Mouse (Mus musculus) lung, adult 18-20 months (tissue): ENCODE results near the gene Pa2g4.
"Not testable (repeated sequence)": the region's sequence is repeated elsewhere in the genome, so short reads cannot be mapped to it uniquely, and the experiment has no call there.

Experiments
- DNase-seq, 2 experiments: peaks; one replicate each; pipeline ENCODE4 v3.0.0; 2022; ENCODE audit warnings: mixed read lengths in 2 of 2

Gene Pa2g4

DNA sequence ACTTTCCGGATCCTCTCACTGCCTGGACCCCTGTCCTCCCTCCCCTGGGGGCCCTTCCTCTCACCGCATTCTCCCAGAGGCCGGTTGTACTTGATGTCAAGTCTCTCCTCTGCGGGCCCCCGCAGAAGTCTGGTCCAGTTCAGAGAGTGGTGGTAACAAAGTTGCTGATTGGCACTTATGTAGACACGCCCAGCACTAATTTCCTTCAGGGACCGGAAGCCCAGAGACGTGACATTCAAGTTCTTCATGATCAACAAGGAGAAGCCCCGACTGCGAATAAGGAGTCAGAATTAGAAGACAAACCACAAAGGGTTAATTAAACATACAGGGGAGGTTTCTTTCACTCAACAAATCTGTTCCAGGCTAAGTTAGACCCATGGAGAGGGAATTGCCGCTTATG, 12.5 kb upstream of the Pa2g4 start:
- no peak for DNase-seq

DNA sequence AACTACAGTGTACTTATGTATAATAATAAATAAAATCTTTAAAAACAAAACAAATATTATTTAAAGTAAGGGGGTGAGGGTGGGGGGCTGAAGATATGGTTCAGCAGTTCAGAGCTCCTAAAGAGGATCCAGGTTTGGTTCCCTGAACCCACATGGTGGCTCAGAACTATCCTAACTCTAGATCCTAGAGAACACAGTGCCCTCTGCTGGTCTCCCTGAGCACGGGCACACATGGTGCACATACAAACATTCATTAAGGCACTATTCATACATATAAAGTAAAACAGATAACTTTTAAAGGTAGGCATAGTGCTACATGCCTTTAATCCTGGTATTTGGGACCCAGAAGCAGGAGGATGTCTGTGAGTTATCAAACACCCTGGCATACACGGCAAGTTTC, 9.3 kb upstream of the Pa2g4 start:
- DNase-seq = no peak

DNA sequence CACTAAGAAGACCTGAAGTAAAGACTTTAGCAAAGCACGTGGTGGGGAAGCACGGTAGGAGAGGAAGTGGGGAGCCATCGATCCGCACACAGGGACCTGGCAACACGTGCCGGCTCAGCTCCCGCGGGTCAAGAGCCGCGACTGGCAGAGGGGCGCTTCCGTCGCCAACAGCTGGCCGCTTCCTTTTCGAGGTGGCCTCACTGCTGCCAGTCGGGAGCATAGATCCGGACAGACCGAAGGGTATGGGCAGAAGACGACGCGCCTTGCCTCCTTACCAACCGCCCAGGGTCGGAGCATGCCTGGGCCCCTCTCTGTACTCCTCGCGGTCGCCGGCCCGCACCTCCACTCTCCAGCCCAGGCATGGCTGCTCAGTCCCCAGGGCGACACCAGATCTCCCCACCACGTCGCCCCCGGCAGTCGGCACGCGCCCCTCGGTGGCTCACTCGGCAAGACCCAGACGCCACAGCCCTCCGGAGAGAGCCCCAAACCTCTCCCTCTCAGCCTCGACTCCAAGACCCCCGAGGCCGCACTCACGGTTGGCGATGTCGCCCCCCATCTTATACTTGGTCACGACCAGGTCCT, 490 bp downstream of the Pa2g4 start:
- DNase-seq = peak in 1 of 2 experiments; percentile 46

DNA sequence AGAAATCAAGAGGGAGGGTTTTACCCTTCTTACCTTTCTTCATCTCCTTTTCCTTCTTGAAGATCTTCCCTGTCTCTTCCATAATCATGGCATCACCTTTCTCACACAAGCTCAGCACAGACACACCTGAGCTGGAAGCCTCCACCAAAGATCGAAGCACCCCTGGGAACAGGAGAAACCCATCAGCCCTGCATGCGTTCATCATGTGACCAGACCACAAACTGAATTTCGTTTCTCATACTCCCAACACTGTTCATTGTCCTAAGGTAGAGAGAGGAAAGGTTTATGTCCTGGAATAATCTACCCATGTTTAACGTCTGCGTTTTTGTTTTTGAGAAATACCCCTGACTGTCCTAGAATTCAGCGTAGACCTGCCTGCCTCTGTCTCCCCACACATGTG, 2.2 kb downstream of the Pa2g4 start:
- DNase-seq = no peak

GRCm38 (mm10) chr10:128556963-128557362, 8.8 kb downstream of the Pa2g4 start:
- no peak for DNase-seq

DNA sequence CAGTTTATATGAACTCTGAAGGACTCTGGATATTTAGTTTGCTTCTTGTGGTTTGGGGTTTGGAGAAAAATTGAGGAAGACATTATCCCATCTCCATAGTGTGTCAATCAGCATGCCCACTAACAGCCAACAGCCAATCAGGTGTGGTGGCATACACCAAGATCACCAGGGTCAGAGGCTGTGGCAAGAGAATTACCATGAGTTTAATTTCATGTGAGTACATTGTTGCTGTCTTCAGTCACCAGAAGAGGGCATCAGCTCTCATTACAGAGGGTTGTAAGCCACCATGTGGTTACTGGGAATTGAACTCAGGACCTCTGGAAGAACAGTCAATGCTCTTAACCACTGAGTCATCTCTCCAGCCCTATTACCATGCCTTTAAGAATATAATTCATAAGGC, 9.5 kb downstream of the Pa2g4 start:
- DNase-seq = no peak

DNA sequence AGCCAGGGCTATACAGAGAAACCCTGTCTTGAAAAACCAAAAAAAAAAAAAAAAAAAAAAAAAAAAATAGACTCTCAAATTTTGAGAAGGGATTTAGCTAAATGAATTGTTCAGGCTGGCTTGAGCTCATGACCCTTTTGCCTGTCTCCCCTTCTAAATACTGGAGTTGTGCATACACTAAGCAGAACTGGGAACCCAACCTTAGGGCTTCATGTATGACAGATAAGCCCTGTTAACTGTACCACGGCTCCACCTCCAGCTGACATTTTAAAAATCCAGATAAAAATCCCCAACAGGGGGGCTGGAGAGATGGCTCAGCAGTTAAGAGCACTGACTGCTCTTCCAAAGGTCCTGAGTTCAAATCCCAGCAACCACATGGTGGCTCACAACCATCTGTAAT, 10.2 kb downstream of the Pa2g4 start:
- DNase-seq = not testable (repeated sequence)

DNA sequence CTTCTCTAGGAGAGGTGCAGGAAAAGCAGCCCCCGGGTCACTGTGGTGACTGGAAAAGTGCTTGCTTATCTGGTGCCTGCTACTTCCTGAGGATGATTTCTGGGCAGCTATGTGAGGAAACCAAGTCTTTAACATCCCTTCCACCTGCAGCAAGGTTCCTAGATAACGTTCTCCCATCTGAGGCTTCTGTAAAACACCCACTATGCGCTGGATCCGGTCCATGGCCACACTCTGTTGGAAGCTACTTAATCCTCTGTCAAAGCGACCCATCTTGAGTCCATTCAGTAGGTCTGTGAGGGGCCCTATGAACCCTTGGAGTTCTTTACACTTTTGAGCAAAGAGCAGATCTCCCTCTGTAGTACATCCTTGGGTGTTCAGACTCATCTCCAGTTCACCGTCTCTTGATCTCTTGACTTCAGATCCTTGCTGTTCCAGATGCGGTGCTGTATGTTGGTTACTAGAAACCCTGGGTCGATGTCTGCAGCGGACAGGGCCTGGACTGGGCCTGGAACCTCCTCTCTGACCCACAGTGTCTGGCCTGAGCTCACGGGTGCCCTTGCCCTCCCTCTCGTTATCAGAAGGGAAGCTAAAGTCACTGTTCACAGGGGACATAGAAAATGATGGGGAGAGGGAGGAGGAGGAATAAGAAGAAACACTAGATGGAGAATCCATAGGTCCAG, 15.5 kb downstream of the Pa2g4 start:
- DNase-seq = not testable (repeated sequence)

DNA sequence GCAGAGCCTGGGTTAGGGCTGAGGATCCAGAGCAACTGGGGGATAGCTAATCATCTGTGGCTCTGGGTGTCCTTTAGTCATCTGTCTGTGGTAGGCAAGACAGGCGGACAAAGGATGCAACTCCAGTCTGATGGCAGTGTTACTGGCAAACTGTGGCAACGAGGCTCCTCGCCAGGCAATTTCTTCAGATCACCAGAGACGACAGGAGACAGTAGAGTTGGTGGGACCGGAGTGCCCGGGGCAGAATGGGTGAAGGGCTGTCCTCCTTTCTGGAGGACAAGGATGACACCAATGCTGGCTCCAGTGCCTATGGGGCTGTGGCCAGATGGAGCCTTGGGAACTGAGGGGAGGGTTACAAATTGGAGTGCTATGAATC, 16.1 kb downstream of the Pa2g4 start:
- DNase-seq = peak in 1 of 2 experiments; percentile 34

DNA sequence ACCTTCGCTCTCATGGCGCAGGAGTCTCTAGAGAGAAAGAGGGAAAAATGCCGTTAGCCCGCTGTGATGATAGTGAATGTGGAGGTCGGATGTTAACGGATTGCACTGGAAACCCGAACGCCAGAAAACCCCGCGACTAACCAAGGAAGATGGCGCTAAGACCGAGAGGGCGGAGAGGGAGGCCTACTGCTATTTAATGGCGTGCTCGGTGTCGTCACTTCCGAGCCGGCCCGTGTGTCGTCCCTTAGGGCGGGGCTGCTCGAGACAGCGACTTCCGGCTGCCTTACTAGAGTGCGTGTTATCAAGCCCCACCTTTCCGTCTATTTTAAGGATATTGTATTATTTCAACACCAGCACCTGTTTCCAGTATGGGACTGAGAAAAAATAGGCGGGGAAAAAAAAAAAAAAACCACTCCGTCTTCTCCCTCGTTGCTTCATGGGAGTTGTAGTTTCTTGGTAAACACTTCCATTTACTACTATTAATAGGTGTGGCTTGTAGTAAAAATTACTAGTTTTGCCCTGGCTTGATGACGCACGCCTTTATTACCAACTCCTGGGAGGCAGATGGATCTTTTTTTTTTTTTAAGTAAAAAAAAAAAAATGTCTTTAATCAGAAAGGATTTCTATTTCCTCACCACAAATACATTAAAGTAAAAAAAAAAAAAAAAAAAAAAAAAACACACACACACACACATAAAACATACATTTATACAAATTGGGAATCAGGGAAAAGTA, 16.7 kb downstream of the Pa2g4 start, which contains the start of gene Rpl41:
TSS of gene Rpl41 (minus strand) at position 359 of the 735 bp plus-strand sequence.
- DNase-seq = peak; percentile 95 to 97

DNA sequence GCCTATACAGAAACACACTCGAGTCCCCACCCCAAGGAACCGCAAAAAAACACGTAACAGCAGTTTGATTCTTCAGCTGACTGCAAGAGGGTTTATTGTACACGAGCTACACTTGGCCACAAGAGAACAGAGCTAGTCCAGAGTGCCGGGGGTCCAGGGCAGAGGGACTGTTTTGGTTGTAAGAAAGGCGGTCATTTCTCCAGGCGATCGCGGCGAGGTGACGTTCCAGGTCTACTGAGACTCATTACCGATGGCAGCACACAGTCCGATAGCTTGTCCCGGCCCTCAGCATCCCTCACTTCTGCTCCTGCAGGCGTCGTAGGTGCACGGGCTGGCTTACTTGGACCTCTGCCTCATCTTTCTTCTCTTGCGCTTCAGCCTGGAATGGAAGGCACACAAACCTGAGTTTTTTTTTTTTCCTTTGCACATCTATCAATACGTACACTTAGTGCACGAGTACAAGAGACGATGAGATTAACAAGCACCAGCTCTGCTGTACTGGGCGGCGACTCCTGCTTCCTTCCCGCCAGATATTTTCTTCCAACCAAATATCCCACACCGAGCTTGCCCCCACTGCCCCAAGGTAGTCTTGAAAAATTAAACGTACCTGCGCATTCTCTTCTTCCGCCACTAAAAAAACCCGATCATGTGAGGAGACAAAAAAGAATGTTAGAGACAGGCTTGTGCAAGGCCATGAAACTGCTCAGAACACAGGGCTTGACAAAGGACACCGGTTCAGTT, 17.6 kb downstream of the Pa2g4 start:
- DNase-seq = peak in 1 of 2 experiments; percentile 18

DNA sequence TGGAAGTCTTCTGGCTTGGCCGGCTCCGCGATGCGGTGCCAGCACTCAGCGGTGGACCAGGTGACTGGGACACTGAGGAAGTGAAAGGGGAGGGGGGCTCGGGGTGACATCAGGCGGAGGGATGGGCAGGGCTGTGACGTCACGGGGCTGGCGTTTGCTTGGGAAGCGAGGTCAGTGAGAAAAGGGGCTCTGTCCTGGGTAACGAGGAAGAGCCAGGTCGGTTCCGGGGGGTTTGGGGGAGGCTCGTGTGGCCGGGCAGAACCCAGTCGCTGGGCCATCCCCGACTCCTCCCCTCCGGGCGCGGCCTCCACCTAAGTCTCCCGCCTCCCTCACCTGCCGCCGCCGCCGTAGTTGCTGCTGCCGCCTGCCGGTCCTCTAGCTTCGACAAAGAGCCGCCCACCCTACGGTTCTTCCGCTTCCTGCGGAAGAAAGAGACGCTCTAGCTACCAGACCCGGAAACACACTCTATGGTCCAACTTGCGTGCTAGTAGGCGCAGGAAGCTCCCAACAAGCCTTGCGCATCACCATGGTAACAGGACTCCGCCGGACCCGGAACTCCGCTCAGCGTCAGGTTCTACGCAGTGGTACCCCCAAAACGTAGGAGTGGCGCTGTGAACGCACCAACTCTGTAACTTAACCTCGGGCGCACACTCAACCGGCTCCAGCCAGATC, 18.3 kb downstream of the Pa2g4 start, which contains the start of gene Zc3h10:
TSS of gene Zc3h10 (minus strand) at position 414 of the 672 bp plus-strand sequence.
- peak; percentile 97 to 98 for DNase-seq

DNA sequence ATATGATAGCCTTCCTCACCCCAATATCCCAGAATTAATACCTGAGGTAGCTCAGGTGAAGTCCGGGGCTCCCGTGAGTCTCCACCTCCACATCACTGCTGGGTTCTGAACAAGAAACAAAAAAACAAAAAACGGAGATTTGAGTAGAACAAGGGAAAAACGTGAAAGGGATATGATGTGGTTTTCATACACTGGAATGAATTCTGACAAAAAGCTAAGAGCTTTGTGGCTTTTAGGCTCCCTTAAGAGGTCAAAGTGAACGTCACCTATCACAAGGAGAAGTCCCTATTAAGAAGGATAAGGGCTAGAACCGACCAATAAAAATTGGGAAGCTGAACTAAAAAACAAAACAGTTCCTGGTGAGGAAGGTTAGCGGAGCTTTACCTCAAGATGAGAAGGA, 19.0 kb downstream of the Pa2g4 start:
- no peak for DNase-seq

DNA sequence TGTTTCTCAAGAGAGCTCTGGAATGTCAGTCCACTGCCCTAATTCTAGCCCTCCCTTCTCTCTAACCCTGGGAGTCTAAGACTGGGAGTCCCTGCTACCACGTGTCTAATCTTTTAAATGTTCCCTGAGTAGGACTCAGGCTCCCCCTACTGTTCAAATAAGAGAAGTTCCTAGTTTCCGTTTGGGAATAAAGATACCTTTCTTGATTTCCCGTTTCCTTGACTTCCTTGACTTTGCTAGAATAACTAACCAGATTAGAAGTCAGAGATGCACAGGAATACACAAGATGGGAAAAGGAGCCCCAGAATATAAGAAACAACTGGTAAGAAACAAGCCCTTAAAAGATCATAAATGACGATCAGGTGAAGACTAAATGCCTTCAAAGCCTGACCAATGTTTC, 19.4 kb downstream of the Pa2g4 start:
- DNase-seq = peak in 1 of 2 experiments; percentile 44

DNA sequence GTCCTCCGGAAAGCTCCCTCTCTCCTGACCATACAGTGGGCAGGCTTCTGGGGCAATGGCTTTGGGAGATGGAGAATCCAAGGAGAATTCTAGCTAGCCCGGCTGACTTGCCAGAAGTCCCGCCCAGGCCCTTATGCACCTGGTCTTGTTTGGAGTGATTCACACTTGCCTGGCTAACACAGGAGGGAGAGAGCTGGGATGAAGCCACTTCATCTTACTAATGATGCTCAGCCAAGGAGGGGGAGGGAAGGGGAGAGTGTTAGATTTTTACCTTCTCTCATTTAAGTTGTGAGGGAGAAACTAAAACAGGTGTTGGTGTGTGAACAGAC, 20.3 kb downstream of the Pa2g4 start:
- no peak for DNase-seq

GRCm38 (mm10) chr10:128544674-128545569, 20.9 kb downstream of the Pa2g4 start:
- no peak for DNase-seq

DNA sequence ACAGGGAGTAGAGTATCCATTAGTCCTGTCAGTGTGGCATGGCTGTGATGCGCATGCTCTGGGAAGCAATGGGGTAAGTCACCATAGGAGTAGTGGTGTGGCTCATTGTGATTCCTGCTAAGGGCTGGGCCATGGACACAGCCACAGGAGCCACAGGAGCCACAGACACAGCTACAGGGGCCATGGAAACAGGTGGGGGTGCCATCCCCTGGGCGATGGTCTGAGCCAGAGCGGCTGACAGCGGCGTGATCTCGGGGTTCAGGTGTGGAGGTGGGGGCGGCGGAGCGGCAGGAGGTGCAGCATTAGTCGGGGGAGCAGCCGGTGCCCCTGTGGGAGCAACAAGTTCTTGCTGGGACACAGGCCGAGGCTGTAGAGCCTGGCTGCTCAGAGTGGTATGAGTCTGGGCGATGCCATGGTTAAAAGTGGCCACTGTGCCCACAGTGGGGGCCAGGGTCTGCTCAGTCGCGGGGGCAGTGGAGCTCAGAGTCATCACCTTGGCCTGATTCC, 21.6 kb downstream of the Pa2g4 start:
- DNase-seq = no peak

DNA sequence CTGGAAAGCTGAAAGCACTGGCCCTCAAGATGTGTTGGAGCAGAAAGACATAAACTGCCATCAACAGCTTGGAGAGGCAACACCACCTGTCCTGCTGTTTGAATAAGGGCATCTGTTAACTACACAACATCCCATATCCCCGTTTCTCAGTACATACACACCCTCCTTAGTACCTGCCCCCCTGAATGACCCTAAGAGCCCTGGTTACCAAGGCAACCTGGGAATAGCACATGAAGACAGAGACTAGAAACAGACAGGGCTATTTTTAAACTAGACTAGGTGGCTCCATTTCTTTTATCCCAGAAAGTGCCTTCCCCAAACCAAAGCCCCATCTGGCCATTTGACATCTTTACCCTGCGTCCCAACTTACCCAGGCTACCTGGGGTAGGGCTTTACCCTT, 22.7 kb downstream of the Pa2g4 start:
- no peak for DNase-seq

DNA sequence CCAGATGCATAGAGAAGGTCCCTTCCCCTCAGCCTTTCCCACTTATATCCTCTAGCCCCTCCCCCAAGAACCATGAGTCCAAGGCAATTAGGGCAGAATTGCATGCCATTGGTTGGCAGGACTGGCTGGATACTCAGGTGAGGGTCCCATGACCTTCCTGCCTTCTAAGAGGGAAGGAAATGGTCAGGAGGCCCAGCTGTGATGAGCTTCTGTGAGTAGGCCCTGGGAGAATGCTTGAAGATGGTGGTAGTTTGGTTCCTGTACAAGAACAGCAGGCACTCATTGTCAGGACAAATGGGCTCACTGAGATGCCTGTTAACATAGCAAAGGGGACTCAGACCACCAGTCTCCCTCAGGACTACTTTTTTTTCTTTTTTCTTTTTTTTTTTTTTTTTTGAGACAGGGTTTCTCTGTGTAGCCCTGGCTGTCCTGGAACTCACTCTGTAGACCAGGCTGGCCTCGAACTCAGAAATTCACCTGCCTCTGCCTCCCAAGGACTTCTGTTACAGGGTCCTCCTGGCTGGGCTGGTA, 27.4 kb downstream of the Pa2g4 start:
- DNase-seq = no peak

- DNase-seq = peak; percentile 92 to 94
These were observed 29.4 kb downstream of the Pa2g4 start for GRCm38 (mm10) chr10:128536266-128536940.
